Mouse (Mus musculus): ENCODE results near the gene Brca2. TPM values are rescaled to one million over a fixed set of nuclear protein-coding genes. Genes with fewer than 3 reads are reported as not detected.

Gene Brca2
- 8.1 TPM for polyA plus RNA-seq (2017; shearing (Covaris generic))

DNA sequence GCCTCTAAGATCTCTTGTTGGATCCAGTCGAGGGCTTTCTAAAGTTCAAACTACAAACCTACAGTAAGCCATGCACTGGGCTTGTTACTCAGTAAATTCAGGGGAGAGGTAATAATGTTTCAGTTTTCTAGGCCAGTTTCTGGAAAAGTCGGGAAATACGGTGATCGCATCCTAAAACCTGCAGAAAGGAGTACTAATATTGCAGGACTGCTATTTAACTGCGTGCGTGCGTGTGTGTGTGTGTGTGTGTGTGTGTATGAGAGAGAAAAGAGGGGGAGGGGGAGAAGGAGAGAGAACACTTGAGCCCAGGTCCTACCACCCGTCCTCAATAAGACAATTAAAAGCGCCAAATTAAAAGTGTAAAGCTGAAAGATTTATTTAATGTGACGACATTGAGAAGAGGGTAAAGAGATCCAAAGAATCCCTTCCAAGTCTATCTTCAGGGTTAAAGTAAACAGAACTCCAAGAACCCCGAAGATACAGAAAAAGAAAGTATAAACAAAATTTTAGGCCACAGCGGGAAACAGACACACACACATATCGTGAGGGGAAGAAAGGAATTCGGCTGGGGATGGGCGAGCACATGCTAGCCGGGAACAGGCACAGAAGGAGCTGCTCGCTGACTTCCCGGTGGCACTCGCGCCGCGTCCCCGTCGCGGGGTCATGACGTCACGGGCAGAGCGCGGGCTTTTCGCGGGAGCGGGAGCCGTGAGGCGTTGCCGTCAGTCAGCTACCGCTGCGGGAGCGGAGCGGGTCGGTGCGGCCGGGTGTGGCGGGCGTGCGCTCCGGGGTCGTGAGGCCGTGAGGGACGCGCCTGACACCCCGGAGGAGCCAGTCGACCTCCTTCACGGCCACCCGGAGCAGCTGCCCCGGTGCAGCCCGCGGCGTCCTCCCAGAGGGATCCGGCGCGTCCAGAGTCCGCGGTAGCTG, at the start of gene Brca2:
TSS of gene Brca2 (plus strand) at position 694 of the 930 bp plus-strand sequence.

DNA sequence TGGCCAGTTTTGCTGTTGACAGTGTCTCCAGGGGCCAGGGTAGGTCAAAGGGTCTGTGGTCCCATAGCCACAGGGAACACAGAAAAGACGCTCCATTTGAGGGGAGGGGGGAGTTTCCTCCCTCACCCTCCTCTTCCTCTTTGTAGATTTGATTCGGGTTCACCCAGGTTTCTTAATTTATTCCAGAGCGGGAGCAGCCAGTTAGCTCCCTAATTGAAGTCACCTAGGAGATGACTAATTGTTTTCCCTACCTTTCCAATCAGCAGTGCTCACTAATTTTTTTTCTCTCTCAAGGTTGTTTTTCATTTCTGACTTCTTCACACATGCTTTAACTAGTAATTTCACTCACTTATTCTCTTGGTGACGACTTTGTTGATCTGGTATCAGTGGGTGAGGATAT, 4.4 kb upstream of the Brca2 start, which contains the start of gene Zar1l:
TSS of gene Zar1l (minus strand) at position 101 of the 400 bp plus-strand sequence.

DNA sequence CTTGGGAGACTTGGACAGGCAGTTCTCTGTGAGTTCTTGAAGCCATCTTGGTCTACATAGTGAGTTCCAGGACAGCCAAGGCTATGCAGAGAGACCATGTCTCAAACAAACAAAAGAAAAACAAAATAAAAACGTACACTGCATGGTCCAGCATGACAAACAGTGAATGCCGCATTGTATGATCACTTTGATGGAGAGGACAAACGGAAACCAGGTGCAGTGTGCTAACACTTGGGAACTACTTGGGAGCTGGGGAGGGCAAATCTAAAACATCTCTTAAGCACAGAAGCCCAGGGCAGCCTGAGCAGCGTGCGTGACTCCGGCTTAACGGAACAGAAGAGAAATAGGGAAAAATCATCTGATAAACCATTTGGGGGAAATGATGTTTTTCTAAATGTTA, 74.7 kb downstream of the Brca2 start, which contains the start of gene N4bp2l1:
TSS of gene N4bp2l1 (minus strand) at position 101 of the 400 bp plus-strand sequence.

Other genes with a start within 250 kb of the Brca2 start
- gene Zar1l, start 4.5 kb upstream of the Brca2 start, polyA plus RNA-seq (2017; shearing (Covaris generic)) = not detected
- 122 TPM for gene N4bp2l1, start 74.6 kb downstream of the Brca2 start, polyA plus RNA-seq (2017; shearing (Covaris generic))
- 82.0 TPM for gene N4bp2l2, start 143.6 kb downstream of the Brca2 start, polyA plus RNA-seq (2017; shearing (Covaris generic))
- 29.8 TPM for gene Pds5b, start 151.1 kb downstream of the Brca2 start, polyA plus RNA-seq (2017; shearing (Covaris generic))

All from CD4-positive, CD25-positive, alpha-beta regulatory T cell (primary cell).